ENCODE assay signal across 8 mouse cellular contexts in the genomic region with DNA sequence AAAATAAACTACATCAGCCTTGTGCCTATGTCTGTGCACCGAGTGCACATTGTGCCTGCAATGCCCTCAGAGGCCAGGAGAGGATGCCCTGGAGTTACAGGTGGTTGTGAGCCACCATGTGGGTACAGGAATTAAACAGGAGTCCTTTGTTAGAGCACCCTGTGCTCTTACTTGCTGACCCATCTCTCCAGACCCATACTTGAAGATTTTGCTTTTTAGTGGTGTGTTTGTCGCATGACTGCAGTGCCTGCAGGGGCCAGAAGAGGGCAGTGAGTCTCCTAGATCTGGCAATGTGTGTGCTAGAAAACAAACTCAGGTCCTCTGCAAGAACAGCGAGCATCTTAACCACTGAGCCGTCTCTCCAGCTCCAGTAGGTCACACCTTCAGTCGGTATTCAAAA. TPM values are rescaled to one million over a fixed set of nuclear protein-coding genes. Genes with fewer than 3 reads are reported as not detected.
DNase-seq lines count a peak whose midpoint lies in the region; ATAC-seq lines count a peak whose summit lies in the region.

No protein-coding gene starts in this region.

- H3K27ac ChIP-seq in forebrain, embryonic 14.5 days (ENCODE audit: low read depth, low read length) = no peak overlapping the region
- H3K27ac ChIP-seq in forebrain, embryonic 16.5 days (ENCODE audit: low read length) = no peak overlapping the region
- no peak overlapping the region for H3K27ac ChIP-seq in midbrain, embryonic 14.5 days (replicated peaks; ENCODE audit: low read depth, low read length)
- H3K27ac ChIP-seq in midbrain, embryonic 15.5 days = no peak overlapping the region
- no peak overlapping the region for H3K27ac ChIP-seq in embryonic facial prominence, embryonic 11.5 days (replicated peaks; ENCODE audit: low read depth, low read length)

- no peaks in the 10 kb centered on the region for H3K36me3 ChIP-seq in forebrain, embryonic 14.5 days (ENCODE audit: control insufficient read depth, insufficient read depth, low read length)
- H3K36me3 ChIP-seq in forebrain, embryonic 16.5 days (ENCODE audit: control insufficient read depth, insufficient read depth) = no peaks in the 10 kb centered on the region
- peaks cover under 1% of the 10 kb centered on the region; the same call in 1 of the 2 replicates for H3K36me3 ChIP-seq in midbrain, embryonic 14.5 days (ENCODE audit: control insufficient read depth, insufficient read depth, low read length)
- no peaks in the 10 kb centered on the region; the same call in 1 of the 2 replicates for H3K36me3 ChIP-seq in midbrain, embryonic 15.5 days (replicated peaks)
- H3K36me3 ChIP-seq in embryonic facial prominence, embryonic 11.5 days (replicated peaks; ENCODE audit: control insufficient read depth, insufficient read depth, low read depth, low read length) = no peaks in the 10 kb centered on the region

- DNase-seq in forebrain, embryonic 14.5 days (ENCODE audit: low spot score) = peak; percentile 14
- peak; percentile 22 for DNase-seq in midbrain, embryonic 14.5 days
- peak; percentile 48 for DNase-seq in adrenal gland, postnatal 25 days
- peak; percentile 45 for DNase-seq in embryonic facial prominence, embryonic 11.5 days (ENCODE audit: low spot score)
- peak; percentile 15 to 26 for DNase-seq in lung, adult 18-20 months
- DNase-seq in spleen, postnatal 14 days (ENCODE audit: low spot score in 2 of 2) = peak; percentile 40 to 62

- H3K4me1 ChIP-seq in forebrain, embryonic 14.5 days (ENCODE audit: control insufficient read depth, insufficient read depth, low read length) = peaks cover 4% of the 10 kb centered on the region; the same call in 1 of the 2 replicates
- peaks cover 9% of the 10 kb centered on the region for H3K4me1 ChIP-seq in forebrain, embryonic 16.5 days (replicated peaks; ENCODE audit: control insufficient read depth, insufficient read depth, low read length)
- peaks cover 6% of the 10 kb centered on the region for H3K4me1 ChIP-seq in midbrain, embryonic 14.5 days (ENCODE audit: control insufficient read depth, insufficient read depth, low read length)
- peaks cover 12% of the 10 kb centered on the region for H3K4me1 ChIP-seq in midbrain, embryonic 15.5 days
- H3K4me1 ChIP-seq in embryonic facial prominence, embryonic 11.5 days (ENCODE audit: control insufficient read depth, insufficient read depth, low read length) = 0 out of 2 replicates have a peak, but pooled peaks cover 3% of the 10 kb centered on the region

- H3K9me3 ChIP-seq in forebrain, embryonic 14.5 days (replicated peaks; ENCODE audit: control insufficient read depth, low read length) = no peaks in the 10 kb centered on the region
- no peaks in the 10 kb centered on the region for H3K9me3 ChIP-seq in forebrain, embryonic 16.5 days (ENCODE audit: control insufficient read depth, low read length)
- H3K9me3 ChIP-seq in midbrain, embryonic 14.5 days (ENCODE audit: control insufficient read depth, low read length) = no peaks in the 10 kb centered on the region
- H3K9me3 ChIP-seq in midbrain, embryonic 15.5 days = no peaks in the 10 kb centered on the region
- no peaks in the 10 kb centered on the region for H3K9me3 ChIP-seq in embryonic facial prominence, embryonic 11.5 days (replicated peaks; ENCODE audit: control insufficient read depth, low read length)

- 66% methylated on average over 5 of the region's 5 CpGs for WGBS in forebrain, embryonic 14.5 days
- 64% methylated on average over 5 of the region's 5 CpGs for WGBS in forebrain, embryonic 16.5 days
- 64% methylated on average over 5 of the region's 5 CpGs for WGBS in midbrain, embryonic 14.5 days
- 58% methylated on average over 5 of the region's 5 CpGs for WGBS in midbrain, embryonic 15.5 days
- 63% methylated on average over 5 of the region's 5 CpGs for WGBS in embryonic facial prominence, embryonic 11.5 days

- ATAC-seq in forebrain, embryonic 14.5 days = no peak
- ATAC-seq in forebrain, embryonic 16.5 days = no peak
- ATAC-seq in midbrain, embryonic 14.5 days (ENCODE audit: low FRiP score, low TSS enrichment) = no peak
- no peak for ATAC-seq in midbrain, embryonic 15.5 days (replicated peaks)
- no peak for ATAC-seq in embryonic facial prominence, embryonic 11.5 days (replicated peaks; ENCODE audit: insufficient number of reproducible peaks, low FRiP score, low TSS enrichment, low read depth)

- H3K4me2 ChIP-seq in forebrain, embryonic 14.5 days (ENCODE audit: low read length) = no peak overlapping the region
- no peak overlapping the region for H3K4me2 ChIP-seq in forebrain, embryonic 16.5 days (ENCODE audit: low read length)
- no peak overlapping the region for H3K4me2 ChIP-seq in midbrain, embryonic 14.5 days (ENCODE audit: low read length)
- H3K4me2 ChIP-seq in midbrain, embryonic 15.5 days = no peak overlapping the region
- H3K4me2 ChIP-seq in embryonic facial prominence, embryonic 11.5 days (ENCODE audit: low read depth, low read length) = no peak overlapping the region

- H3K27me3 ChIP-seq in forebrain, embryonic 14.5 days (replicated peaks; ENCODE audit: control insufficient read depth, insufficient read depth, low read length) = no peaks in the 10 kb centered on the region
- no peaks in the 10 kb centered on the region for H3K27me3 ChIP-seq in forebrain, embryonic 16.5 days (replicated peaks; ENCODE audit: control insufficient read depth, insufficient read depth, low read length)
- H3K27me3 ChIP-seq in midbrain, embryonic 14.5 days (ENCODE audit: control insufficient read depth, insufficient read depth, low read length) = no peaks in the 10 kb centered on the region
- H3K27me3 ChIP-seq in midbrain, embryonic 15.5 days (replicated peaks) = no peaks in the 10 kb centered on the region
- no peaks in the 10 kb centered on the region for H3K27me3 ChIP-seq in embryonic facial prominence, embryonic 11.5 days (ENCODE audit: control insufficient read depth, insufficient read depth, low read length)

- no peak overlapping the region for H3K9ac ChIP-seq in forebrain, embryonic 14.5 days (ENCODE audit: low read length)
- H3K9ac ChIP-seq in forebrain, embryonic 16.5 days (replicated peaks; ENCODE audit: low read depth, low read length) = no peak overlapping the region
- no peak overlapping the region for H3K9ac ChIP-seq in midbrain, embryonic 14.5 days (replicated peaks; ENCODE audit: low read length)
- no peak overlapping the region for H3K9ac ChIP-seq in midbrain, embryonic 15.5 days
- no peak overlapping the region for H3K9ac ChIP-seq in embryonic facial prominence, embryonic 11.5 days (replicated peaks; ENCODE audit: low read length)

- H3K4me3 ChIP-seq in forebrain, embryonic 14.5 days (ENCODE audit: low read depth, low read length) = no peak overlapping the region
- H3K4me3 ChIP-seq in forebrain, embryonic 16.5 days (replicated peaks; ENCODE audit: low read length) = no peak overlapping the region
- no peak overlapping the region for H3K4me3 ChIP-seq in midbrain, embryonic 14.5 days (replicated peaks; ENCODE audit: low read depth, low read length)
- H3K4me3 ChIP-seq in midbrain, embryonic 15.5 days = no peak overlapping the region
- no peak overlapping the region for H3K4me3 ChIP-seq in embryonic facial prominence, embryonic 11.5 days (ENCODE audit: low read depth, low read length)

RNA-seq across cellular contexts. Expression of gene Mtfmt, which starts 1.4 kb away (rescaled TPM):
- polyA plus RNA-seq in forebrain, embryonic 14.5 days (2014; fragmentation: Nextera tagmentation; extraction: Ambion mirVana) = 20.8 and 24.1 TPM in 2 replicates
- 22.7 and 23.5 TPM in 2 replicates for polyA plus RNA-seq in forebrain, embryonic 16.5 days (2015; fragmentation: Nextera tagmentation; extraction: Ambion mirVana)
- 22.0 and 23.5 TPM in 2 replicates for polyA plus RNA-seq in midbrain, embryonic 14.5 days (2014; fragmentation: Nextera tagmentation; extraction: Ambion mirVana)
- polyA plus RNA-seq in midbrain, embryonic 15.5 days (2015; fragmentation: Nextera tagmentation; extraction: Ambion mirVana) = 21.4 and 24.7 TPM in 2 replicates
- 16.9 and 20.1 TPM in 2 replicates for total RNA-seq in adrenal gland, postnatal 25 days (2021)
- 20.0 and 20.8 TPM in 2 replicates for polyA plus RNA-seq in embryonic facial prominence, embryonic 11.5 days (2014; fragmentation: Nextera tagmentation; extraction: Ambion mirVana)

RNA-seq across cellular contexts. Expression of gene Slc51b, which starts 11.4 kb away (rescaled TPM):
- polyA plus RNA-seq in forebrain, embryonic 14.5 days (2014; fragmentation: Nextera tagmentation; extraction: Ambion mirVana) = not detected in 2 replicates
- polyA plus RNA-seq in forebrain, embryonic 16.5 days (2015; fragmentation: Nextera tagmentation; extraction: Ambion mirVana) = not detected in 2 replicates
- polyA plus RNA-seq in midbrain, embryonic 14.5 days (2014; fragmentation: Nextera tagmentation; extraction: Ambion mirVana) = not detected in 2 replicates
- not detected in 2 replicates for polyA plus RNA-seq in midbrain, embryonic 15.5 days (2015; fragmentation: Nextera tagmentation; extraction: Ambion mirVana)
- total RNA-seq in adrenal gland, postnatal 25 days (2021) = not detected in 2 replicates
- polyA plus RNA-seq in embryonic facial prominence, embryonic 11.5 days (2014; fragmentation: Nextera tagmentation; extraction: Ambion mirVana) = not detected in 2 replicates

RNA-seq across cellular contexts. Expression of gene Spg21, which starts 26.6 kb away (rescaled TPM):
- 163 and 168 TPM in 2 replicates for polyA plus RNA-seq in forebrain, embryonic 14.5 days (2014; fragmentation: Nextera tagmentation; extraction: Ambion mirVana)
- 138 and 159 TPM in 2 replicates for polyA plus RNA-seq in forebrain, embryonic 16.5 days (2015; fragmentation: Nextera tagmentation; extraction: Ambion mirVana)
- polyA plus RNA-seq in midbrain, embryonic 14.5 days (2014; fragmentation: Nextera tagmentation; extraction: Ambion mirVana) = 137 and 162 TPM in 2 replicates
- 115 and 133 TPM in 2 replicates for polyA plus RNA-seq in midbrain, embryonic 15.5 days (2015; fragmentation: Nextera tagmentation; extraction: Ambion mirVana)
- total RNA-seq in adrenal gland, postnatal 25 days (2021) = 42.3 and 54.8 TPM in 2 replicates
- 143 and 157 TPM in 2 replicates for polyA plus RNA-seq in embryonic facial prominence, embryonic 11.5 days (2014; fragmentation: Nextera tagmentation; extraction: Ambion mirVana)

RNA-seq across cellular contexts. Expression of gene Rasl12, which starts 35.8 kb away (rescaled TPM):
- 6.3 and 6.7 TPM in 2 replicates for polyA plus RNA-seq in forebrain, embryonic 14.5 days (2014; fragmentation: Nextera tagmentation; extraction: Ambion mirVana)
- polyA plus RNA-seq in forebrain, embryonic 16.5 days (2015; fragmentation: Nextera tagmentation; extraction: Ambion mirVana) = 6.7 and 6.8 TPM in 2 replicates
- polyA plus RNA-seq in midbrain, embryonic 14.5 days (2014; fragmentation: Nextera tagmentation; extraction: Ambion mirVana) = 6.5 and 7.1 TPM in 2 replicates
- polyA plus RNA-seq in midbrain, embryonic 15.5 days (2015; fragmentation: Nextera tagmentation; extraction: Ambion mirVana) = 7.3 and 7.4 TPM in 2 replicates
- 9.6 and 15.9 TPM in 2 replicates for total RNA-seq in adrenal gland, postnatal 25 days (2021)
- polyA plus RNA-seq in embryonic facial prominence, embryonic 11.5 days (2014; fragmentation: Nextera tagmentation; extraction: Ambion mirVana) = 7.6 and 9.8 TPM in 2 replicates

RNA-seq across cellular contexts. Expression of gene Kbtbd13, which starts 42.7 kb away (rescaled TPM):
- 0.20 and 0.40 TPM in 2 replicates for polyA plus RNA-seq in forebrain, embryonic 14.5 days (2014; fragmentation: Nextera tagmentation; extraction: Ambion mirVana)
- 0.81 and 1.2 TPM in 2 replicates for polyA plus RNA-seq in forebrain, embryonic 16.5 days (2015; fragmentation: Nextera tagmentation; extraction: Ambion mirVana)
- polyA plus RNA-seq in midbrain, embryonic 14.5 days (2014; fragmentation: Nextera tagmentation; extraction: Ambion mirVana) = 0.23 and 0.47 TPM in 2 replicates
- polyA plus RNA-seq in midbrain, embryonic 15.5 days (2015; fragmentation: Nextera tagmentation; extraction: Ambion mirVana) = 0.56 and 0.60 TPM in 2 replicates
- 0.43 TPM in 1 of 2 replicates, not detected in the other for total RNA-seq in adrenal gland, postnatal 25 days (2021)
- 1.2 and 1.3 TPM in 2 replicates for polyA plus RNA-seq in embryonic facial prominence, embryonic 11.5 days (2014; fragmentation: Nextera tagmentation; extraction: Ambion mirVana)
